Mouse (Mus musculus) thymus, adult 2 months (tissue): Measurements from ENCODE around the gene Gtf2h1.

Experiments
- CTCF ChIP-seq: fragments of 200-500 bp; IDR thresholded peaks from 2 replicates; pipeline ENCODE4 v1.5.1; 2012; ENCODE audit warnings: mild to moderate bottlenecking, control low read depth, low read length, moderate library complexity, borderline replicate concordance; ENCODE audit not compliant: control insufficient read depth, poor library complexity, insufficient read depth; ENCODE audit errors: extremely low read depth
- POLR2A ChIP-seq: fragments of 200-500 bp; IDR thresholded peaks from 2 replicates; pipeline ENCODE4 v1.6.1; 2012; ENCODE audit warnings: mild to moderate bottlenecking, low read length, control low read depth, moderate library complexity; ENCODE audit not compliant: control insufficient read depth, poor library complexity, insufficient read depth; ENCODE audit errors: extremely low read depth

GRCm38 (mm10) chr7:46842278-46842677 lies 46.4 kb downstream of the Gtf2h1 start:
- TF ChIP-seq POLR2A (no peak), CTCF (no peak)
